Mouse (Mus musculus) intestine, embryonic 16.5 days (tissue): ENCODE data around the gene Gm11733. TPM values are rescaled to one million over a fixed set of nuclear protein-coding genes. Genes with fewer than 3 reads are reported as not detected.

Experiments
- ATAC-seq: fragments of 200-750 bp; cut with Nextera tagmentation; 2 replicates; pipeline ENCODE4 v1.8.0; 2017; ENCODE audit warnings: moderate TSS enrichment, moderate library complexity
- H3K27ac ChIP-seq: fragments of 300-500 bp; sonication (generic); 2 replicates; pipeline ENCODE4 v1.5.1; 2014; ENCODE audit warnings: mild to moderate bottlenecking, low read length
- H3K27me3 ChIP-seq: fragments of 300-500 bp; sonication (generic); replicated peaks from 2 replicates; pipeline ENCODE4 v1.6.1; 2014; ENCODE audit warnings: low read length, control low read depth, mixed read lengths; ENCODE audit not compliant: control insufficient read depth, insufficient read depth
- H3K36me3 ChIP-seq: fragments of 300-500 bp; sonication (generic); 2 replicates; pipeline ENCODE4 v1.6.1; 2014; ENCODE audit warnings: low read length, control low read depth; ENCODE audit not compliant: control insufficient read depth, insufficient read depth
- H3K4me1 ChIP-seq: fragments of 300-500 bp; sonication (generic); 2 replicates; pipeline ENCODE4 v1.6.1; 2014; ENCODE audit warnings: low read length, control low read depth, mixed read lengths; ENCODE audit not compliant: control insufficient read depth, insufficient read depth
- H3K4me2 ChIP-seq: fragments of 300-500 bp; sonication (generic); 2 replicates; pipeline ENCODE4 v1.6.1; 2014; ENCODE audit warnings: low read depth, low read length, control low read depth
- H3K4me3 ChIP-seq: fragments of 300-500 bp; sonication (generic); 2 replicates; pipeline ENCODE4 v1.5.1; 2014; ENCODE audit warnings: mild to moderate bottlenecking, low read length
- H3K9ac ChIP-seq: fragments of 300-500 bp; sonication (generic); 2 replicates; pipeline ENCODE4 v1.6.1; 2014; ENCODE audit warnings: low read depth, low read length
- H3K9me3 ChIP-seq: fragments of 300-500 bp; sonication (generic); 2 replicates; pipeline ENCODE4 v1.6.1; 2016; ENCODE audit warnings: low read length, control low read depth; ENCODE audit not compliant: control insufficient read depth
- WGBS: fragments of 180-500 bp; shearing (Covaris S2); extraction: QIAGEN DNeasy Blood & Tissue Kit; methylation state at CpG from one replicate; pipeline ENCODE4 v1.1.7; 2014; 5-methylcytosine and 5-hydroxymethylcytosine counted together
- polyA plus RNA-seq: library from polyadenylated mRNA; unstranded; fragments of >200 nt; fragmentation: Nextera tagmentation; extraction: Ambion mirVana; gene quantifications from 2 replicates; pipeline ENCODE4 v1.2.1, GENCODE M21; 2015

The Gm11733 gene
- polyA plus RNA-seq, 1 experiment from 2014 or later = 0.05 TPM

DNA sequence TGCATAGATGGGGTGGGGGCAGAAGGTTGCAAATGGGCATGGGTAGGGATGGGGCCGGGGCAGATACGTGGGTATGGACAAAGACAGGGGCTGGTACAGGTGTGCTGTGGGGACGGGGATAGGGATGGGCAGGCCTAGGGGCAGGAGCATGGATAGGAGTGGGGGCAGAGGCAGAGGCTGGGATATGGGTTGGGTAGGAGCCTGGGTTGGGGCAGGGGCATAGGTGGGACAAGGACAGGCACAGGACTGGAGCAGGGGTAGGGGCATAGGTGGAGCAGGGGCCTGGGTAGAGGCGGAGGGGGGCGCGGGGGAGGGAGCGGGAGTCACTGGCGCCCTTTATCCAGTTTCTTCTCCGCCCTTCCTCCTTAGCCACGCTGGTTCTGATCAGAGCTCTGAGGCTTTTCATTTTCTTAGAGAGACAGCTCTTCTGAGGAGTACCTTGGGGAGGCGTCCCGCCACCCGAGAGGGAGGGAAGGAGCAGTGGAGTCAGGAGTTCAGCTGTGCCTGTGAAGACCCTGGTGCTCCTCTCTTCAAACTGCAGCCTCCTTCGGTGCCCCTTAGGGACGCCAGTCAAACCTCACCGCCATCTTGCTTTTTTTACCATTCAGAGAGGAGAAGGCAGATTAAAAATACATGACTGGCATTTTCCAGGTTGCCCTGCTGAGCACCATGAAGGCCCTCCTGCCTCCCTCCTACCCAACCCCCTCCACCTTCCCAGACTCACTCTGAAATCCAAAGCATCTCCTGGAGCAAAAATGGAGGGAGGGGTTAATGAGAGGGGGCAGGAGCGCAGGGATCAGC, 7.4 kb downstream of the Gm11733 start:
- no peak overlapping the region for H3K4me2 ChIP-seq
- WGBS = 83% methylated on average over 17 of the region's 17 CpGs
- H3K27me3 ChIP-seq = no peaks in the 10 kb centered on the region
- H3K9me3 ChIP-seq = no peaks in the 10 kb centered on the region
- ATAC-seq = no peak
- no peak overlapping the region for H3K27ac ChIP-seq
- H3K36me3 ChIP-seq = no peaks in the 10 kb centered on the region
- no peak overlapping the region for H3K4me3 ChIP-seq
- H3K9ac ChIP-seq = no peak overlapping the region
- H3K4me1 ChIP-seq = no peaks in the 10 kb centered on the region

DNA sequence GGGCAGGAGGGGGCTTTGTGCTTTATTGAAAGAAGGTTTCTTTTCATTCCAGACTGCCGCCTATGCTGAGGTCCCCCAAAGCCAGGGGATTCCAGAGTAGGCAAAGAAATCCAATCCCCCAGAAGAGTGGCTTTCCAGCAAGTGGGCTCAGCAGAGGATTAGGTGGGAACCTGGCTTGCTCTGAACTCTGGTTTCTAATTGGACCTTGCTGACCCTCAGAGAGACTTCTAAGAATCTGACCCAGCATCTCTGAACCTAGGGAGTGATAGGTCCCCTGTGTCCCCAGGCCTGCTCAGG, 8.0 kb downstream of the Gm11733 start:
- Histone ChIP-seq H3K9me3 (no peaks in the 10 kb centered on the region), H3K27ac (no peak overlapping the region)
- 55% methylated on average over 1 of the region's 1 CpGs for WGBS

DNA sequence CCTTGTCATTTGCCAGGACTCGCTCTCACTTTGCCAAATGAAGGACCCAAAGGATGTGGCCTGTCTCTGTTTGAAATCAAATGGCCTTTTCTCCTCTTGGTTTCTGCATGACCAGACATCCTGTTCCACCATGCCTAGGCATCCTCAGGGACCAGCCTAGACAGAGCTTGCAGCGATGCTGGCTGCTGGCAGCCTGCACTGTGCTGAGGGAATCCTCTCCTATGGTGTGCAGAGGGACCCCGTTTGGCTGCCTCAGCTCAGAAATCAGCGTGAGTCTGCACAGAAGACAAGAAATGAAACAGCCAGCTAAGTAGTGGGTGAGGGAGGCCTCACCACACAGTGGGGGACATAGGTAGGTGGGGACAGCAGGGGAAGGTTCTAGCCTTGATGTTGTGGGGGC, 12.6 kb downstream of the Gm11733 start:
- 44% methylated on average over 4 of the region's 4 CpGs for whole genome bisulfite sequencing
- Histone ChIP-seq H3K4me1 (peaks cover 6% of the 10 kb centered on the region; the same call in 1 of the 2 replicates), H3K4me3 (no peak overlapping the region), H3K4me2 (no peak overlapping the region), H3K9ac (no peak overlapping the region; the same call in 1 of the 2 replicates), H3K9me3 (no peaks in the 10 kb centered on the region), H3K36me3 (no peaks in the 10 kb centered on the region), H3K27ac (peak overlapping the region; percentile 27; the same call in 1 of the 2 replicates), H3K27me3 (no peaks in the 10 kb centered on the region)
- no peak for ATAC-seq

More for the DNA sequence above, 8.0 kb downstream of the Gm11733 start:
- Histone ChIP-seq H3K4me3 (no peak overlapping the region), H3K27me3 (no peaks in the 10 kb centered on the region), H3K4me1 (peaks cover 5% of the 10 kb centered on the region; the same call in 1 of the 2 replicates), H3K4me2 (no peak overlapping the region), H3K36me3 (no peaks in the 10 kb centered on the region), H3K9ac (no peak overlapping the region)
- ATAC-seq = no peak

DNA sequence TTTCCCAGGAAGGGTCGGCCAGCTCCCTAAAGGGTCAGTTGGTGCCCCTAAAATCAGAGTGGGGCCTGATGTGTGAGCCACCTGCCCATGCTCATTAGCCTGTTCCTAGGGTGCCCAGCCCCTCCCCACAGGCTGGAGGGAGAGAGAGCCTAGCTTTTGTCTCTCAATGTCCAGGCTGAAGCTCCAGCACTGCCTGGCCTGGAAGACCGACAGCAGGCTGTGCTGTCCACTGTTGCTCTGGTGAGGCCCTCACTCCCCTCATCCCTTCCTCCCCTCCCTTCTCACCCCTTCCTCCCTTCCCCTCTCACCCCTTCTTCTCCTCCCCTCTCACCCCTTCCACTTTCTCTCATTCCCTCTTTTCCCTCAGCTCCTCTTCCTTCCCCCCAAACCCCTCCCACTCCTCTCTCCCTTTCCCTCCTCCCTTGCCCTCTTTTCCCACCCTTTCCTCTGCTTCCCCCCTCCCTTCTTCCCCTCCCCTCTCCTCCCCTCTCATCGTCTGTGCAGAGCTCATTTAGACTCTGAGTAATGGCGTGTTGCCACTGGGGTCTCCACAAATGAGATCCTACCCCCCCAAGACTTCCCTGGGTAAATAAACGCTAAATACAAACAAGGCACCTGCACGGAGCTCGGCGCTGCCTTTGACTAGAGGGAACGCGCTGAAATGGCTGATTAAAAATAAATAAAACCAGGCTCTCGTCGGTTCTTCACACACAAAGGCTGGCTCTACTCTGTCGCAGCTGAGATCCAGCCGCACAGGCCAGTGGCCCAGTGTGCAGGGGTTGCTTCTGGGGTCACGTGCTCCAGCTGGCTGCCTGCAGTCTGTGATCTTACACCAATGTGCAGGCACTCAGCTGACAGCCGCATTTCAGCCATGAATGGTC, 13.3 kb downstream of the Gm11733 start:
- Histone ChIP-seq H3K27ac (peak overlapping the region; percentile 27; the same call in 1 of the 2 replicates), H3K4me3 (no peak overlapping the region), H3K9me3 (no peaks in the 10 kb centered on the region), H3K9ac (no peak overlapping the region; the same call in 1 of the 2 replicates), H3K4me1 (peaks cover 6% of the 10 kb centered on the region; the same call in 1 of the 2 replicates), H3K4me2 (no peak overlapping the region), H3K27me3 (no peaks in the 10 kb centered on the region), H3K36me3 (no peaks in the 10 kb centered on the region)
- peak; percentile 79 for ATAC-seq
- WGBS = 12% methylated on average over 16 of the region's 16 CpGs

DNA sequence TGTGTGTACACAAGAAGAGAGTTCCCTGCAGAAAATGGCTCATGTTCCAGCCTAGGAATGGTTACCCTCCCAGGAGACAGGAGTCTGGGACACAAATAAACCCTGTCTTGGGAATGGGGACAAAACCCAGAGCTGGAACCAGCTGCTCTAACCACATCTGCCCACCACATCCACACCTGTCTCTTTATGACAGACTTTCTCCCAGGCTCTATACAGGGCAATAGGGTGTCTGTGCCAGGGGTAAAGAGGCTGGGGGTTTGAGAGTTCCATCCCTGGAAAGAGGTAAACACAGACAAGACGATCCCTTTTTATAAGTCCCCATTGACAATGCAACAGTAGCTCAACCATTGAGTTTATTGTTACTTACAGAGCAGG, 14.0 kb downstream of the Gm11733 start:
- no peaks in the 10 kb centered on the region for H3K27me3 ChIP-seq
- H3K27ac ChIP-seq = 0 out of 2 replicates have a peak overlapping the region, but pooled peaks have one; percentile 7
- H3K9ac ChIP-seq = no peak overlapping the region
- no peak overlapping the region for H3K4me3 ChIP-seq
- whole genome bisulfite sequencing = 36% methylated on average over 1 of the region's 1 CpGs
- no peaks in the 10 kb centered on the region for H3K9me3 ChIP-seq
- ATAC-seq = no peak
- H3K4me1 ChIP-seq = peaks cover 6% of the 10 kb centered on the region; the same call in 1 of the 2 replicates
- no peak overlapping the region for H3K4me2 ChIP-seq
- H3K36me3 ChIP-seq = no peaks in the 10 kb centered on the region

DNA sequence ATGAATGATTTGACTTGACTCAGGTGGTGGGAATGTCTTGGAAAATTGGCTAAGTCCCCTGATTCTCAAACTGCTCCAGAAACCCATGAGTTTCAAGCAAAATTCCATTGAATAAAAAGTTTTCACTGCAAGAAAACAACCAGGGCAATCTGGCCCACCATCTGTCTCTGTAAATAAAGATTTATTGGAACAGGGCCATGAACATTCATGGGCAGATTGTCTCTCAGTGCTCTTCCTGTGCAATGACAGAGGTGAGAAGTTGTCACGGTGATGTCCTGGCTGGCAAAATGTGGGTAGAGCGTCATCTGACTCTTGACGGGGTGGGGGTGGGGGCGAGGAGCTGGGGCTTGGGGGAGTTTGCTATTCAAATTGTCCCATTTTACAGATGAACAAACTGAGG, 24.8 kb downstream of the Gm11733 start:
- 93% methylated on average over 4 of the region's 4 CpGs for WGBS
- ATAC-seq = no peak
- Histone ChIP-seq H3K4me2 (no peak overlapping the region), H3K36me3 (no peaks in the 10 kb centered on the region), H3K27ac (no peak overlapping the region), H3K4me3 (no peak overlapping the region), H3K27me3 (no peaks in the 10 kb centered on the region), H3K4me1 (no peaks in the 10 kb centered on the region), H3K9ac (no peak overlapping the region), H3K9me3 (no peaks in the 10 kb centered on the region)

DNA sequence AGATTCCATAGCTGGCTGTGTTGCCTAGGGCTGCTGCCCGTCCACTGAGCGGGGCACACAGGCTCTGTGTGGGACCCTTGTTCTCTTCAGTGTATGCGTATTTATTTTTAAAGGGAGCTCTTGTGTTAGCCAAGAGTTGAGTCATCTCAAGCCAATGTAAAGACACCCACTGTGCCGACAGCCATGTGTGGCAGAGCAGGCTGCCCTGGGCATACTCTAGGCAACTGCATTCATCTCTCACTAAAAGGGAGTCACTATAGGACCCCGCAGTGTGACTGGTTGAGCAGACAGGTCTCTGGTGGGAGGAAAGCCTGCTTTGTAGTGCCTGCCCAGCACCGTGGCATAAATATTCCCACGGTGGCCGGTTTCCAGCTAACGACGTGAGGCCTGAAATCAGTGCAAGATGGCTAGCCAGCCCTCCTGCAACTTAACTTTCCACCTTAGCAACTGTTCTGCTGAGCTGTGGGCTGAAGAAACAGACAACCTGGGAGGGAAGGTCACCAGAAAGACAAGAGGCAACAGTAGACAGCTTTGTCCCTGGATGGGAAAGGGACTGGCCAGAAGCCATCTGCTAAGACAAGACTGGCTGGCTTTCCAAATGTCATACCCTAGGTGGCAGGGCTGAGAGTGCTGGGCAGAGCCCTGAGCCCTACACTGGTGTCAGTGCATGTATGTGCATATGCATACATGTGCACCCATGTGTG, 31.7 kb downstream of the Gm11733 start:
- Histone ChIP-seq H3K27me3 (no peaks in the 10 kb centered on the region), H3K27ac (no peak overlapping the region), H3K4me3 (no peak overlapping the region), H3K9me3 (no peaks in the 10 kb centered on the region), H3K4me2 (no peak overlapping the region), H3K36me3 (no peaks in the 10 kb centered on the region), H3K9ac (no peak overlapping the region), H3K4me1 (no peaks in the 10 kb centered on the region)
- no peak for ATAC-seq
- WGBS = 79% methylated on average over 10 of the region's 10 CpGs

DNA sequence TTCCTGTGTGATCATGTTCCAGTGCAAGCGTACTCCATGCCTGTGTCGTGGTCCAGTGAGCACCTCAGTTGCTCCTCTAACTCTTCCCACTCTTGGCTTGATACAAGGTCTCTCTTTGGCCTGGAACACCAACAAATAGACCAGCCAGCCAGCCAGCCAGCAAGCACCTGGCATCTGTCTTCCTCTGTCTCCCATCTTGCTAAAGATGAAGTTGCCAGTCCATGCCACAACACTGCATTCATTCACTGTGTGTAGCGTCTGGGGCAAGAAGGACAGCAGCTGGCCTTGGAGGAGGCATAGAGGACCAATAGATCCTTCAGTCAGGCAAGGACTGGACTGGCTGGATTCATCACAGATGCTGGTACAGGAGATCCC, 32.2 kb downstream of the Gm11733 start:
- ATAC-seq = no peak
- Histone ChIP-seq H3K36me3 (no peaks in the 10 kb centered on the region), H3K9ac (no peak overlapping the region), H3K4me2 (no peak overlapping the region), H3K4me1 (no peaks in the 10 kb centered on the region), H3K27me3 (no peaks in the 10 kb centered on the region), H3K9me3 (no peaks in the 10 kb centered on the region), H3K4me3 (no peak overlapping the region), H3K27ac (no peak overlapping the region)
- 84% methylated on average over 3 of the region's 3 CpGs for WGBS
